Mouse (Mus musculus): ENCODE measurements around the gene Uggt1.

- TF ChIP-seq EP300 (IDR thresholded peaks at IDR 0.05), result no peak
- TF ChIP-seq CTCF (IDR thresholded peaks at IDR 0.05), result no peak
These were observed 134.5 kb downstream of the Uggt1 start for GRCm38 (mm10) chr1:36109987-36110386.

Data from lung, postnatal 0 days (tissue).